Mouse (Mus musculus) thymus, postnatal 4 days (tissue): ENCODE data around the gene Hpca.
A peak's percentile ranks its signal among the peaks of the same experiment; 100 is the strongest.

Experiments
- DNase-seq: peaks from one replicate; pipeline ENCODE4 v3.0.0; 2021

The Hpca gene

GRCm38 (mm10) chr4:129107348-129107899 is 14.4 kb downstream of the Hpca start:
- DNase-seq = no peak

- DNase-seq = no peak
These were observed 15.8 kb downstream of the Hpca start for GRCm38 (mm10) chr4:129106073-129106472.

GRCm38 (mm10) chr4:129105356-129105755 is 16.5 kb downstream of the Hpca start, which contains the start of gene Tmem54:
Tmem54 (plus strand) TSS chr4:129105548.
- peak; percentile 24 for DNase-seq

GRCm38 (mm10) chr4:129102133-129102829 is 19.6 kb downstream of the Hpca start:
- no peak for DNase-seq

GRCm38 (mm10) chr4:129097006-129097405 is 24.8 kb downstream of the Hpca start:
- no peak for DNase-seq

- peak; percentile 35 for DNase-seq
These were observed 26.6 kb downstream of the Hpca start for GRCm38 (mm10) chr4:129095276-129095675.

GRCm38 (mm10) chr4:129087850-129088249 is 34.0 kb downstream of the Hpca start:
- DNase-seq = no peak

- DNase-seq = peak; percentile 78
These were observed 35.8 kb downstream of the Hpca start for GRCm38 (mm10) chr4:129086078-129086477.

GRCm38 (mm10) chr4:129084896-129085295 is 36.9 kb downstream of the Hpca start:
- DNase-seq = no peak

- DNase-seq = peak; percentile 75
These were observed 39.3 kb downstream of the Hpca start for GRCm38 (mm10) chr4:129082379-129083115.

GRCm38 (mm10) chr4:129081939-129082338 is 39.9 kb downstream of the Hpca start:
- no peak for DNase-seq

GRCm38 (mm10) chr4:129081512-129081911 is 40.3 kb downstream of the Hpca start:
- DNase-seq = no peak

GRCm38 (mm10) chr4:129081041-129081440 is 40.8 kb downstream of the Hpca start:
- DNase-seq = no peak

- DNase-seq = no peak
These were observed 42.7 kb downstream of the Hpca start for GRCm38 (mm10) chr4:129079126-129079525.

GRCm38 (mm10) chr4:129068848-129069247 is 53.0 kb downstream of the Hpca start:
- no peak for DNase-seq

- DNase-seq = no peak
These were observed 54.0 kb downstream of the Hpca start for GRCm38 (mm10) chr4:129067638-129068415.

- DNase-seq = no peak
These were observed 56.1 kb downstream of the Hpca start for GRCm38 (mm10) chr4:129065688-129066236.

GRCm38 (mm10) chr4:129062281-129063075 is 59.4 kb downstream of the Hpca start:
- no peak for DNase-seq
